Mouse (Mus musculus) monocyte, adult 2 months (primary cell): ENCODE measurements around the gene Trmt2a.

Source experiments
- DNase-seq, 2 experiments: peaks; one replicate each; pipeline ENCODE4 v3.0.0; 2022; ENCODE audit warnings: low spot score in 2 of 2, low read depth in 1 of 2

The Trmt2a gene

DNA sequence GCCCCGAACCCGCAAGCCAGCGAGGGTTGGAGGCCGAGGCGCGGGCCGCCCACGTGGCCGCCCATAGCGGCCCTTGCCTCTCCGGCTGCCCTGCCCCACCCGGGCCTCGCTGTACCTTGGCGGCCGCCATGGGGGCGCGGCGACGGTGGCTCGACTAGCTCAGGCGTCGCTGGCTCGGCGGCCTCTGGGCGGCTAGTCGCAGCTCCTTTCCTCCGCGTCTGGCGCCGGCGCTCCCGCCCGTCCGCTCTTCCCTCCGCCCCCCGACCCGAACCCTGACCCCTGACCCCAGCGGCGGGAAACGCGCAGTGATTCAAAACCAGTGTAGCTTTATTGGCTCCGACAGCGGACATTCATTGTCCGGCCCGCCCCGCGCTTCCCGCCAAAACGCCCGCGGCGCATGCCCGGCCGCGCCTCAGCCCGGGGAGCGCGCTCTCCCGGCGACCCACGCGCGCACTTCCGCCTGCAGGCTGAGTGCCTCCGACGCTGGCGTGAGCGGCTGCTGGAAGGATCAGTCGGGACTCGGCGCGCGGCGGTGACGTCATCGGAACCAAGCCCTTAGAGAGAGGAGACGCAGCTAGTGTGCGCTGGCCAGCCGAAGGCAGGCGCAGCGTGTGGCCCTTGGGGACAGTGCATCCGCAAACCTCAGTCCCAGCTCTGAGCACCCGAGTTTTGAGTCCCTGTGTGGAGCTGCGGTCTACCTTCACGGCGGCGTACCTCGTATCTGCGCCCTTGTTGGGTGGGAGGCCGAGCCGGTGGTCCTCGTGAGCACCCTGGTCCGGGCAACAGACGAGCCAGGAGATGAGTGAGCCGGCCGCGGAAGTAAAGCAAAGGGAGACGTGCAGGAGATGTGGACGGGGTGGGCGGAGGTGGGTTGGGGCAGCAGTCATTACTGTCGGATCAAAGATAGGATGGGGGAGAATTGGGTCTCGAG lies at the start of gene Trmt2a, which contains the start of gene Ranbp1:
Gene Trmt2a (plus strand): TSS at position 247 of the 931 bp plus-strand sequence.
Gene Ranbp1 (minus strand): TSS at position 300 of the 931 bp plus-strand sequence.
- DNase-seq, result peak; percentile 97 to 98

DNA sequence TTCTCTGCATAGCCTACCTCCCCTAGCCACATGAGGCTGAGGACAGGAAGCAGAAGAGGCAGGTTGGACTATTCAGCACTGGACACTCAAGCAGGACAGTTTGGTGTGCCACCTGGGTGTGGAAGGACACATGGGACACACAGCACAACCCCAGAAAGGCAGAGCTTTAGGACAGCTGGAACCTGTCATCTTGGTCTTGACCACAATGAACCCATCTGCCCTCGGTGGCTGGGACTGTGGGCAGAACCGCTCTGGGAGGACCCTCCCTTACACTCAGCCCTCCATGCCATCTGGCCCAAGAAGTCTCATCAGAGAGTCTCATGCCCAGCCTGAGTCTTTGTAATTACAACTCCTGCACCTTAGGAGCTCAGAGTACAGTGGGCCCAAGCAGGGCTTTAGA lies 48.4 kb upstream of the Trmt2a start:
- DNase-seq, result no peak

DNA sequence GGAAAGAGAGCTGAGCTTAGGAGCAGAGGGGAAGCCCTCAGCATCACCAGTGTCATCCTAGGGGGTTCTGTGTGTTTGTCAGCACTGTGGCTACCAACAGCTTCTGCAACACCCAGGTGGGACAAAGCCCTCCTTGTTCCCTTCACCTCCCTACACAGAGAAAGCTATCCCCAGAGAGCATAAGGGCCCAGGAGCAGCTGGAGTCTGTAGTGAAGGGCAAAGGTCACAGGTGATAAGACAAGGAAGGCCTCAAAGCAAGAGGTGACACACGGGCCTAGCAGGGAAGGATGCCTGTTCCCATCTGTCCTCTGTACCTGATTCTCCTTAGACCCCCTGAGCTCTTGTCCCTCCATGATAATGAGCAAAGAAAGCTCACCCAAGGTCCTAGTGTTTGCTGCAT lies 46.9 kb upstream of the Trmt2a start:
- no peak for DNase-seq

DNA sequence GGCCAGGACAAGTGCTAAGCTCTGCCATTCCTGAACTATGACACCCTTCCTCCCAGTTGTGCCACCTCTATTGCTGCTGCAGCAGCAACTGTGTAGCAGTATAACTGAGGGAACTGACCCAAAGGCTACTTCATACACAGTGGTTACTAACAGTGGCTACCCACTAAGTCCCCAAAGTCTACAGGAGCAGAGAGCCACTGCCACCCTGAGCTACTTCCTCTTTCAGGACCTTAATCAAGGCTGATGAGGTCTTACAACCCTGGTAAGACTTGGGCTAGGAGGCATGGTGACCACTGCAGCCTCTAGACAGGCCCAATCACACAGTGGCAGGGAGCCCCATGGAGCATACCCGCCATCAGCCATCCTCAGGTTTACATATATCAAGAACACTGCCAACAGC lies 46.4 kb upstream of the Trmt2a start:
- DNase-seq, result no peak

DNA sequence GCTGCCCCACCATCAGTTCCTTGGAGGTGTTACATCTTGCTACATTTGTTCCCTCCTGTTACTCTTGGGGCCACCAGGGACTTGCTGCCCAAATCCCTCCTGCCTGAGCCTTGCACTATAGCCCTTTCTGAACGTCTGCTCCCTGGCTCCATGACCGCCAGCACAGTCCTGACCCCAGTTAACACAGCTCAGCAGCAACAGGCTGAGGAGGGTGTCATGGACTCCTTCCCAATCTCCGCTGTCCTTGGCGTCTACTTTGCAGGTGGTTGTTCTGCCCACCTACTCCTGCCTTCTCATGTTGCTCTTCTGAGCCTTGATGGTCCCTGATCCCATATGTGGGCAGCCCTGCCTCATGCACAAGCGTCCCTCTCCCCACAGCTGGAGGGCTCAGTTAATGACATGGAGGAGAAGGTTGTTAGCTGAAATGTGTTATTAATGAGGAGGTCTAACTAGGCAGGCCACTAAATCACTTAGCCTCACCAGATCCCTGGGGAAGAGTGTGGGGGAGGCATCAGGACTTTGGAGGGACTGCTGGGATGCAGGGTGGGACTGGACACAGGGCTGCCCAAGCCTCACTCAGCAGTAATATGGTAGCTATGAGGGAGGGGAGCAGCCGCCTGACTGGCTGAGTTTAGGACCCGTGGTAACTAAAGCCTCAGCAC lies 44.9 kb upstream of the Trmt2a start:
- DNase-seq, result no peak

DNA sequence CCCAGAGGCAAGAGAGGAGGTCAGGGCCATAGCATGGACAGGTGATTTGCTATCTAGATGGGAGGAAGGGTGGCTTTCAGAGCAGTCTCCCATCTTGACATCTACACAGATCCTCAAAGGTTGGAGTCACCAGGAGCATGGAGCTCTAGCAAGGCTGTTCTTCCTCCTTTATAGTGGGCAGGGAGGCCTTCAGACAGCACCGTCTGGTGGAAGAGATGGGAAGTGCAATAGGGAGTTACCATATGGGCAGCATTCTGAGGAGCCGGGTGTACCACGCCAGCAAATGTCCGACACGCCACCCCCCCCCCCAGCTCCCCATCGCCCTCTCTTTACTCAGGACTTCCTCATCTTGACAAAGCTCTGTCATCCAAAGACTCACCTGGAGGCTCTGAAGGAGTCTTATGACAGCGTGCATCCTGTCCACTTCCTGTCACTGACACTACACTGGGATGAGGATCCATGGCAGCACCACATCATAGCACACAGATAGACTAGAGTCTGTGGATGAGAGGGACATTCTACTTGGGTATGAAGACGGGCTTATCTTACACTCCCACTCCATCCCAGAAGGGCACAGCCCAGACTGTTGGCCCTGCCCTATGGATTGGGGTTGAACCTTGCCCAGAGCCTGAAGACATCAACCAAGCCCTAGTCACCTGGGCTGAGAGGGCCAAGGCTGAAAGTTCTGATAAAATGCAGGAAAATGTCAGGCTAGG lies 37.6 kb upstream of the Trmt2a start:
- peak in 1 of 2 experiments; percentile 55 for DNase-seq

DNA sequence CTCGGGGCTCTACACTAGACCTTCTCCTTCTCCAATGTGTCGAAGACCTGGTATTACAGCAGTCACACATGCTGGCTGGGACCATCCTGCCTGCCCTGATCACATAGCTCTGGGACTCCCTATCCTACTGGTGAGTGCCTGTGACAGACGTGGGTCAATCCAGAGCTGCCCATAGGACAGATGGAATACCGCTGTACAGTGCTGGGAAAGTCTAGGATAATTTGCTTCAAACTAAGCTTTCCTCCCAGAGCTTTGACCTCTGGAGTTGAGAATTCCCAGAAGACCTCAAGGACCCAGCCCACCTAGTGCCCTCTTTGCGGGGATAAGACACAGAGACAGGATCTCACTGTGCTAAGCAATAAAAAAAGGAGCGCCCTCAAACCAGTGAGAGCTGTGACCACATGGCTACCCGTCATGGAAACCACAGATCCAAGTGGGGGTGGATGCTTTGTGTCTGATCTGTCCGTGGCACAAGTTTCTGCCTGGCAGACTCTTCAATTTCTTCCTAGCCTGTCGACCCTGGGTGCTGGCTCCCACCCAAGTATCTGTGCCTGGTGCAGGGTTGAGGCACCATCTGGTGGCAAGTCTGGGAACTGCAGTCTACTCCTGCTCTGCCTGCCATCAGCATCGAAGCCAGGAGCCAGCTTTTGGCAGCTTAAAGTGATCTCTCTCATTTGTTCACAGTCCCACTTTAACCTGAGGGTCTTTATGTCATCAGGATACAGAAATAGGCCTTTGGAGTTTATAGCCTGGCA lies 36.9 kb upstream of the Trmt2a start:
- peak; percentile 29 to 49 for DNase-seq

DNA sequence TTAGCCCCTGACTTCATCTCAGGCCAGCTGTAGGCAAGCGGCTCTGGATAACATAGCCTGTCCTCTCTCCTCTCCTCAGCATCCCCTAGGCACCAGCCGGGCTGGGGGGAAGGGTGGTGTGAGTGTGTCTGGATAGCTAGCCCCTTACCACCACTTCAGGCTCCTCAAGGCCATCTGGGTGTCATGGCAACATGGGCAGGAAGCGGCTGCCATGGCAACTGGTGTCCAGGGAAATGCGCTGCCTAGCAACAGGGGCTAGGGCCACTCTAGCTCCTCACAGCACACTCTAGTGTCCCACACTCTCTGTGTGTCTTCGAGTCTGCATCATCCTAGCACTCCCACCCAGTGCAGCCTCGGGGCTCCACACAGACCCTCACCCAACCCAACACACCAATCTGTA lies 34.8 kb upstream of the Trmt2a start:
- no peak for DNase-seq

DNA sequence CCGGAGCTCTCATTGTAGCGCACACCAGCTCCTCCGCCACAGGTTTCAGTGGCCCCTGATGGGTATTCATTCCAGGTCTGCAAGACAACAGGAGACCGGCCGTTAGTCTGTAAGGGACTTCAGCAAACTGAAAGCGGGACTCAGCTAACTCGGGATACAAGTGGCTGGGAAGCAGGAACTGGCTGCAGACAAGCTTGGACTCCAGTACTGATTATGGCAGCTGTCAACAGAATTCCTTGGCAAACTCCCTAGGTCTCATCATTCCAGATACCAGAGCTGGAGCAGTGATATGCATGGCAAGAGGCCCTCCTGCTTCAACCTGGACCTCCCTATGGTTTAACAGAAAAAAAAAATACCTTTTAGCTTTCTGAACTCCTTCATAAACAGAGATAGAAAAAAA lies 33.6 kb upstream of the Trmt2a start:
- no peak for DNase-seq

DNA sequence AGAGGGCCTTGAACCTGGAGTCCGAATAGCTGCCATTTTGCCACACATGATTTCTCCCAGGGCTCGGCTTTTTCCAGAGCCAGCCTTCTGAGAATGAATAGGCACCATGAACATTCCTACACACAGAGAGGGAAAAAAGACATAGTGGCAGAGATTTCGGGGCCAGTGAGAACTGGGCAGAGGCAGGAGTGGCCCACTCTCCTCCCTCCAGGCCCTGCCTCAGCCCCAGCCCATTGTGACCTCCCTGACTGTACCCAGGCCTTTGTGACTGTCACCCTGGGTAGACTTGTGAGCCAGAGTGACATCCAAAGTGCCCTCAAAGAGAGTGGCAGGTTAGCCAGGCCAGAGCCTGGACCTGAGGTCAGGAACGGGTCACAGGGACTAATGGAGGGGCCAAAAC lies 30.9 kb upstream of the Trmt2a start, which contains the start of gene Ccdc188:
Gene Ccdc188 (plus strand): TSS at position 301 of the 400 bp plus-strand sequence.
- DNase-seq, result no peak

DNA sequence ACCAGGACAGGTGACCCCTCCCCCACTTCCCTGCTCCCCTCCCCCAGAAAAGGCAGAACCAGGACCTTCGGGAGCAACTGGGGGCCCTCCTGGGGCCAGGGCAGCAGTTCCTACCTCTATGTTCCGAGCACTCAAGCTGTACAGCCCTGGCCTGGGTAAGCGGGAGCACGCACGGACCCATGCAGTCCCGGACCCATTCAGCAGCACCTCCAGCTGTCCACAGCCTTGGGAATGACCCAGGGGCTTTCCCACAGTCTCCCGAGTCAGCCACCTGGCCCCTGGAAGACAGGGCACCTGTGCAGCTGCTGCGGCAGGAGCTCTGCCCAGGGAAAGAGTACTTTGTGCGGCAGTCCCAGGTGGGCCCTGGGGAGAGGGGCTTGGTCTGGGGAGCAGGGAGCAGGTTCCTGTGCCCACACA lies 29.9 kb upstream of the Trmt2a start:
- no peak for DNase-seq

DNA sequence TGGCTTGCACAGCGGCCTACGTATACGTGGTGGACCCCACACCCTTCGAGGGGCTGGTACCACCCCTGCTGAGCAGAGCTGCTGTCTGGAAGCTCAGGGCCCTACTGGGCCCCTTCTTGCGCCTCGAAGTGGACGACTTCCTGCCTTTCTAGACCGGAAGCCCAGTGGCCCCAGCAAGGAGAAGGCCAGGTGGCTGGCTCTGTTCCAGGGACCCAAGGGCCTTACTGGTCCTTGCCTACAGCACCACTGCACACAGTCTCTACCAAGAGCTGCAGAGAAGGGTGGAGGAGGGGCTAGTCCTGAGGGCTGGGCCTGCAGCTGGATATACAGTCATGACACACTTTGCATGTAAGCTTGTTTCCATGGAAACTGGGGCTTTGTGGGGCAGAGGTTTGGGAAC lies 28.5 kb upstream of the Trmt2a start:
- DNase-seq, result no peak

DNA sequence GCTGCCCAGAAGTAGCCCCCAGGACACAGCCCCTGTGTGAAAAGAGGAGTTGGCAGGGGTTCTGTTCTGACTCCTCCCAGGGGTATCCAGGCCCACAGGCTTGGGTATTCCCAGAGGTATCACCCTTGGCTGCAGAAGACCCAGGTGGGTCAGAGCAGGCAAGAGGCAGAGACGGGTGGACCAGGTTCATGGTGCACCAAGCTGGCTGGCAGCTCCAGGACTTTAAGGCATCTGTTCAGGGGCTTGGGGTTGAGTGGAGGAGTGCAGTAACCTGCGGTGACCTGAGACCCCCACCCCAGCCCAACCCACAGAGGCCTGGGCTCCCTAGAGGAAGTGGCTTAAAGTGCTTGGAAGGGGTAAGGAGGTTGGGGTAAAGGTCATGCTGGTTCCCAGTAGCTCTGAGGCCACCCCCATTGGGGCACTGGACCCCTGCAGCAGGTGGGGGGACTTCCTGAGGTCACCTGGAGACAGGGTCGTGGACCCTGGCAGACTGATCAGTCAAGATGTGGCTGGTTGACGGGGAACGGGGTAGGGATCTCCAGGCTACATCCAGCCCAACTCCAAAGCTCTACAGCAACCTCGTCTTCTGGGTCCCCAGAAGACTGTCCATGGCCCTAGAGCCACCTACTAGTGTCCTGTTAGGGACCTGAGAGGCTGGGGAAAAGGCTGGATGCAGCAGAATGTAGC lies 27.5 kb upstream of the Trmt2a start:
- DNase-seq, result no peak

DNA sequence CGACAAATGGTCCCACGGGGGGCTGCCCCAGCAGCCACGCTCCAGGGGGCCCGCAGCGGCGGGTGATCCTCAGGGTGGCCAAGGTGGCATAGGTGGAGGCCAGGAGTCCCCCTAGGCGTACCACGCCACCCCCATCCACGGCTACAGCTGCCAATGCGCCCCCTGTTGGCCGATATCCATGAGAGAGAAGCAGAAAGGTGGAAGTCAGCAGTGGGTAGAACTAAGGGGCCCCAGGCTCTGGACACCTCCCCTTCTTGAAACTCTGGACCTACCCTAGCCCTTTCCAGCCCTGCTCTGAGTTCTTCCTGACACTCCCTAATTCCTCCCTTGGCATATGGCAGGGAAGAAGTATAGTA lies 27.0 kb upstream of the Trmt2a start:
- no peak for DNase-seq

DNA sequence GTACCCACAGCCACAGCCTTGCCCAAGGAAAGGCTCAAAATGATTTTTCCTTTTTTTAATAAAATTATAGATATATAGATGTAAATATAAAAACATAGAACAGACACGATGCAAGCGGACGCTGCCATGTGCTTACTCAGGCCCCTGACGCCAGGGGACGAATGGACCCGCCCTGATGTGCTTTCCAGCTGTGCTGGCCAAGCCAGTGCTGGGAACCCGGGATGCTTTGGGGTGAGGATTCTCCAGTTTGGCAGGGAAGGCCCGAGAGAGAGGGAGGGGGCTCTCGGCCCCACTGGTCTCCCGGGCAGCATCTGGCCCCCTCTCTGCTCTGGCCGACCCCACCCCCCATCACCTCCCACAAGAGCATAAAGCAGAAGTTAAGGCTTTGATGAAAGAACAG lies 26.3 kb upstream of the Trmt2a start:
- no peak for DNase-seq

DNA sequence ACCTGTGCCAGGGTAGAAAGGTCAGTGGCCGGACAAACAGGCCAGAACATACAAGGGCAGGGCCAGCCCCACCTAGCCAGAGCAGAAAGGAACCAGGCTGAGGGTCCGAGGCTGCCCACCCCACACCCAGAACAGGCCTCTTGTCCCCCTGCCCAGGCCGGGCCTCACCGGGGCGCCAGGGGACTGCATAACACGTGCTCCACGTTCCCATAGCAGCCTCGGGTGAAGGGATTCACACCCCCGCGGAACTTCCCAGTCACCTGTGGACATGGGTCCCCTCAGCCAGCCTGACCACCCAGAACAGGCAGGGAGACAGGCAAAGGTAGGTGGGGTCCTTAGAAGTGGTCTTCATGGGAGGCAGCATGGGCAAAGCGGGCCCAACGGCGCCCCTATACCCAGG lies 21.3 kb upstream of the Trmt2a start:
- no peak for DNase-seq

DNA sequence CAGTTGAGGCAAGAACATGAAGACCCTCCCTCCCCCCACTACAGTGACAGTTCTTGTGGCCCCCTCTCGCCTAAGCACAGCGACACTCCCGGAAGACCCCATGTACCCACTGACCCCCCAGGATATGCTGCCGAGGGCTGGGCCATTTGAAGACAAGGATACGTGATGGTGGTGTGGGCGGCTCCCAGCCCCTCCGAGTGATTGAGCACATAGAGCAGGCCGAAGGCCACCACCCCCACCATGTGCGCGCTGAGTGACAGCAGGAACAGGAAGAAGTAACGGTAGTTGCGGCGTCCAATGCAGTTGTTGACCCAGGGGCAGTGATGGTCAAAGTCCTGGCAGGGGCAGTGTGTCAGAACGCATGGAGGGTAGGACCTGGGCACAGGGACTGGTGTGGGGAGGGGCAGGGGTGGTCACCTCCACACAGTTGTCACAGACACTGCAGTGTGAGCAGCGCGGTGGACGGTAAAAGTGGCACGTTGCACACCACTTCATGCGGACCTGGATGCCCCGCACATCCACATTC lies 20.5 kb upstream of the Trmt2a start:
- no peak for DNase-seq

DNA sequence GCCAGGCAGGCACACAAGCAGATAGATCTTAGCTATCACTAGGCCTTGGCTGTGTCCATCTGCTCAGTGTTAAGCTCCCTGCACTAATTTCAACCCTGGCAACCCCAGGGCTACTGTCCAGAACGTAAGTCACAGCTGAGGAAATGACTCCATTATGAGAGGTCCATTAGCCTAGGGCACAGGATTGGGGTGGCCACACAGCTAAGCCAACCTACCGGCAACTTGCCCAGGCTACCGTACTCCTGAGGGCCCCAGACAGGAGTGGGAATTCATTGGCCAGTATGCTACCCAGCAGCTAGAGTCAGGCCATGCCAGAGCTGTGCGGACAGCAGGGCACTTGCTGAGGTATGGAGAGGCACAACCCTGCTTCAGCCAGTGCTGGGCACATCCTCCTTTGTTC lies 19.6 kb upstream of the Trmt2a start:
- DNase-seq, result no peak

DNA sequence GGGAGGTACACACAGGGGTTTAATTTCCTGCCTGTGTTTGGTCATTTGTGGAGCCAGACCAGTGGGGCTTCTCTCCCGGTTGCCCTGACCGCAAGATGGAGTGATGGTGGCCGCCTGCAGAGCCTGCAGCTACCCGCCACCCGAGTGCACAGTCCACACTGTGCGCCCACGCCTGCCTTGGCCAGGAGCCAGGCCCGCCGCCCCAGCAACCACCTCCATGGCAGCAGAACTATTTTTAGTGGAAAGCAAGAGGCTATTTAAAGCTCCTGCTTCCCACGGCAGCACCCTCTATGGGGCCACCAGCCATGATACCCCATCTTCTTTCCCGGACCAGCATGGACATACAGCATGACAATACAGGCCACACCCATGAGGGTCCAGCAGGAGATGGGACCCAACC lies 18.9 kb upstream of the Trmt2a start:
- no peak for DNase-seq

DNA sequence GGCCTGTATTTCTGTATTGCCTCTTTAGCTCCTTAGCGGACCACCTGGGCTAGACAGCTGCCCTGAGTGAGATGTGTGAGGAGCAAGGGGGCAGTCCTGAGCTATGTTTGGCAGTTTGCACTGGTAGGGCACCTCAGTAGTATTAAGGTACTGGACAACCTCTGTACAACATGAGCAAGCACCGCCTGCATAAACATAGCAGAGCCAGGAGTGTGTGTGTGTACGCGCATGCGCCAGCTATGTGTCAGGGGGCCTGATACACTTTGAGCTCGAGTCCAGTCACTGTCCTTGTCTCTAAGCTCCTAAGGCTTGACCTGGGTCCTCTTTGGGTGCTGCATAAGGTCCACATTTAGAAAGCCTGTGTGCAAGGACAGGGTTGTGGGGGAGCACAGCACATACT lies 17.9 kb upstream of the Trmt2a start:
- DNase-seq, result no peak
